Mouse (Mus musculus): ENCODE data around the gene Olfr907. TPM values are rescaled to one million over a fixed set of nuclear protein-coding genes. Genes with fewer than 3 reads are reported as not detected.

Gene Olfr907
- polyA plus RNA-seq (2015; fragmentation: Nextera tagmentation; extraction: Ambion mirVana): not detected in 2 replicates

DNA sequence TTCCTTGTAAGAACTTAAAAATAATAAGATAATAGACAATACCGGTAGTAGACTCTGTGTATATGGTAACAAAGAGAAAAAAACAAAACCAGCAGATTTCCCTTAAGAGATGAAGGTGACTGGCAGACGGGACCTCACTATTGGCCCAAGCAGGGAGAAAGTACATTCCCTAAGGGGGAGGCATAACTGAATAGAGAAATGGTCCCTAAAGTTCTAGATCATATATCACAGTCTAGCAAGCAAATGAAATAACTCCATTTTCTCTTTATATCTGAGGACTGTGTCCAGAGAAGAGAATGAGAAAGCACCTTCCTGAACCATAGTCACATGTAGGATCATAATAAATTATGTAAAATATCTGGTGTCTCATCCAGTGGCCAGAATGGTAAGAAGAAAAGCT is at the start of gene Olfr907:
Gene Olfr907 (plus strand): TSS at position 301 of the 400 bp plus-strand sequence.
- WGBS: 88% methylated on average over 2 of the region's 2 CpGs

DNA sequence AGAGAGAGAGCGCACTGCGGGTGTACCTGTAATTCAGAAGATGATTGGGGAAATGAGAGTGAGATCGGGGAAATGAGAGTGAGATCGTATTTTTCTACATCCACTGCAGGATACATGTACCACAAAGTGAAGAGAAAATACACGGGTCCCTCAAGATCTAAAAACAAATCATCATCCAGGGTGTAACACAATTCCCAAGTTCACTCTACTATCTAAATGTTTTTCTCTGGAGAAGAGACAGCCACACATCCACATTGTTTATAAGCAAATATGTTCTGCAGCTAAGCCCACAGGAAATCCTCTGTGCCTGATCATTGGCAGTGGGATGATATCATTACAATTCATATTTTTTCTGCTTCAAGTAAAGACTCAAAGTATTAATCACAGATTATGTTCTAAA is 48.2 kb upstream of the Olfr907 start, which contains the start of gene Olfr902:
Gene Olfr902 (plus strand): TSS at position 301 of the 400 bp plus-strand sequence.
- no peaks in the 10 kb centered on the region for H3K4me1 ChIP-seq
- WGBS: 91% methylated on average over 5 of the region's 5 CpGs
- H3K4me3 ChIP-seq (replicated peaks): no peak within 1 kb of the TSS
- no peak within 1 kb of the TSS for H3K4me2 ChIP-seq
- H3K9ac ChIP-seq (replicated peaks): no peak within 1 kb of the TSS
- H3K27me3 ChIP-seq (replicated peaks): no peaks in the 10 kb centered on the region
- H3K9me3 ChIP-seq (replicated peaks): no peaks in the 10 kb centered on the region
- H3K27ac ChIP-seq (replicated peaks): no peak within 1 kb of the TSS
- ATAC-seq (ENCODE audit: low FRiP score): no peak
- H3K36me3 ChIP-seq: no peaks in the 10 kb centered on the region

More for the DNA sequence above, at the start of gene Olfr907:
- no peak within 1 kb of the TSS for H3K27ac ChIP-seq (replicated peaks)
- no peak within 1 kb of the TSS for H3K4me3 ChIP-seq (replicated peaks)
- H3K9ac ChIP-seq (replicated peaks): no peak within 1 kb of the TSS
- H3K4me1 ChIP-seq: no peaks in the 10 kb centered on the region
- no peak for ATAC-seq (ENCODE audit: low FRiP score)
- no peak within 1 kb of the TSS for H3K4me2 ChIP-seq
- no peaks in the 10 kb centered on the region for H3K9me3 ChIP-seq (replicated peaks)
- H3K36me3 ChIP-seq: no peaks in the 10 kb centered on the region
- H3K27me3 ChIP-seq (replicated peaks): no peaks in the 10 kb centered on the region

DNA sequence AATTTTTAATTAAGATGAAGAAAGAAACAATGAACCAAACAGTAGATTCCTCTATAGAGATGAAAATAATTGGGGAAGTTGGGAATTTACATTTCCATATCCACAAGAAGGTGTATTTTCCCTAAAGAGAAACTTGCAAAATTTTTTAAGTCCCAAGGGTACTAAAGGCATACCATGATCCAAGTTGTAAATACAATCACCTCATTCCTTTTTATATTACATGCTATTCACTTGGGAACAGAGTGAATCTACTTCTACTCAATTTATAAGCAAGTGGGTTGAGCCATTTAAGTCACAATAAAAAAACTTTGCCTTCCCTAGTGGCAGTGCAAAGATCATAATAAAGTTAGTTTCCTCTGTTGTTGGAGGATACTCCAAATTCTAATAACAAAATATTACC is 32.8 kb upstream of the Olfr907 start, which contains the start of gene Olfr904:
Gene Olfr904 (plus strand): TSS at position 301 of the 400 bp plus-strand sequence.
- Histone ChIP-seq H3K4me2 (no peak within 1 kb of the TSS), H3K4me3 (replicated peaks) (no peak within 1 kb of the TSS), H3K27ac (replicated peaks) (no peak within 1 kb of the TSS), H3K9ac (replicated peaks) (no peak within 1 kb of the TSS), H3K36me3 (no peaks in the 10 kb centered on the region), H3K27me3 (replicated peaks) (no peaks in the 10 kb centered on the region), H3K4me1 (no peaks in the 10 kb centered on the region), H3K9me3 (replicated peaks) (no peaks in the 10 kb centered on the region)
- ATAC-seq (ENCODE audit: low FRiP score): no peak

DNA sequence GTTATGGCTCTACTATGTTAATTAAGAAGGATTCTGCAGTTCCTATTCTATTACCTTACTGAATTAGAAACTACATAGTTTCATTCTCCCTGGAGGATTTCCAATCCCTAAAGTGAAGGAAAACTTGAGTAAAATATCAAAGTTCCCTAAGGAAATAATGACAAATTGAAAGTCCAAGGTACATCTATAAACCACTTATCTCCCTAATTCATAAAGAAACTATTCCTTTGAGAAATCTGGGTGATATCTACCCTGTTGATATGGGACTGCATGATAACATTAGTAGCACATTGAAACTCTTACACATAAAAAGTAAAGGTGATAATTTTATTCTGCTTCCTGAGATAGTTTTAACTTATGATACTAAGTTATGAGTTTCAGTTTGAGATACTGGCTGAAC is 24.8 kb upstream of the Olfr907 start, which contains the start of gene Olfr905:
Gene Olfr905 (plus strand): TSS at position 301 of the 400 bp plus-strand sequence.
- ATAC-seq (ENCODE audit: low FRiP score): no peak

DNA sequence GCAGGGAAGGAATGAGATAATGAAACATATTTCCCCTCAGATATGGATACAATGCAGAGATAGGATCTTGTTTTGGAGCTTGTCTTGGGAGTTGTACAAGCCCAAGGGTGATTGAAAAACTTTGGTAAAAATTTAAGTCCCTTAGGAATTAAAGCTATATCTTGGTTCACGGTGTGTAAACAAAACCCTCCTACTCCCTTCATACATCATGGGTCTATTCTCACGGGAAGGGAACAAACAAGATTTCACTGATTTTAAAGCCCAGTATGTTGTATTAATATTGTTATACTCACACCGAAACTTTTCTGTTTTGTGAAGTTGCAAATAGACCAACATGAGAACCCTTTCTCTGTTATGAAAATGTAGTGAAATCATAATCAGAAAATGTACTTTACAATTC is 8.8 kb upstream of the Olfr907 start, which contains the start of gene Olfr906:
Gene Olfr906 (plus strand): TSS at position 301 of the 400 bp plus-strand sequence.
- no peak within 1 kb of the TSS for H3K9ac ChIP-seq (replicated peaks)
- H3K9me3 ChIP-seq (replicated peaks): no peaks in the 10 kb centered on the region
- H3K4me2 ChIP-seq: no peak within 1 kb of the TSS
- no peak within 1 kb of the TSS for H3K27ac ChIP-seq (replicated peaks)
- no peak for ATAC-seq (ENCODE audit: low FRiP score)
- no peak within 1 kb of the TSS for H3K4me3 ChIP-seq (replicated peaks)
- WGBS: 87% methylated on average over 3 of the region's 3 CpGs
- no peaks in the 10 kb centered on the region for H3K27me3 ChIP-seq (replicated peaks)
- H3K36me3 ChIP-seq: no peaks in the 10 kb centered on the region
- H3K4me1 ChIP-seq: no peaks in the 10 kb centered on the region

More for the DNA sequence above, 24.8 kb upstream of the Olfr907 start, which contains the start of gene Olfr905:
- no peak within 1 kb of the TSS for H3K9ac ChIP-seq (replicated peaks)
- H3K4me2 ChIP-seq: no peak within 1 kb of the TSS
- H3K4me1 ChIP-seq: no peaks in the 10 kb centered on the region
- no peak within 1 kb of the TSS for H3K4me3 ChIP-seq (replicated peaks)
- H3K27me3 ChIP-seq (replicated peaks): no peaks in the 10 kb centered on the region
- H3K36me3 ChIP-seq: no peaks in the 10 kb centered on the region
- H3K9me3 ChIP-seq (replicated peaks): no peaks in the 10 kb centered on the region
- no peak within 1 kb of the TSS for H3K27ac ChIP-seq (replicated peaks)

DNA sequence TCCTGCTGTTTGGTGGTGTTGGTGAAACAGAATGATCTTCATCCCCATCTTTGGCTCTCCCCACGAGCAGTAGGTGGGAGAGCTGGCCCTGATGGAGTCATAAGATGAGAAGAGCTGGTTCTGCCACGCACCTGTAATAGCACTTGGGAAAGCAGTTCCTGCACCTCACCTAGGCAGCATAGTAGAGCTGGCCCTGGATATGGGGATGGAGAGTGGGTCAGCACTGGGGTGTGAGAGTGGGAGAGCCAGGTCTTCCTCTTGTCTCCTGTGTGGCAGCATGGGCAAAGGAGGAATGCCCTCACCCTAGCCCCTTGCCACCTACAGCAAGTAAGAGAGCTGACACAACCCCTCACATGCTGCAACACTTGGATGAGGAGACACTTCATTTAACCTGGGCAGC is 16.8 kb downstream of the Olfr907 start:
- no peak for ATAC-seq (ENCODE audit: low FRiP score)
- Histone ChIP-seq H3K36me3 (no peaks in the 10 kb centered on the region), H3K4me1 (no peaks in the 10 kb centered on the region), H3K4me2 (no peak overlapping the region), H3K4me3 (replicated peaks) (no peak overlapping the region), H3K9ac (replicated peaks) (no peak overlapping the region), H3K27me3 (replicated peaks) (no peaks in the 10 kb centered on the region), H3K9me3 (replicated peaks) (no peaks in the 10 kb centered on the region), H3K27ac (replicated peaks) (no peak overlapping the region)
- WGBS: 74% methylated on average over 2 of the region's 2 CpGs

DNA sequence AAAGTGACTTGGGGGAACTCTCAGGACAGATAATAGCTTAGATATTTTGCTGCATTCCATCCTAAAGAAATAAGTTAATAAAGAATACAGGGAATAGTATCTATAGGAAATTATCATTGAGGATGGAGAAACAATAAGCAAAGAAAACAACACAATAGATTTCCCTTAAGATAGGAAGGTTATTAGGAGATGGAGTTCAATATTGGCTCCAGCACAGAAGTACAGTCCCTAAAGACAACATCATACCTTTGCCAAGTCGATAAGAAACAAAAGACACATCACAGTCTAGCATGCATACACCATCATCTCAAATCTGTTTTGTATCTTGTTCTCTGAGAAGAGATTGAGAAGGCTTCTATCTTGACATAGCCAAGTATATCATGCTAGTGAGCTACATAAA is 25.7 kb downstream of the Olfr907 start, which contains the start of gene Olfr911-ps1:
Gene Olfr911-ps1 (plus strand): TSS at position 301 of the 400 bp plus-strand sequence.
- H3K4me2 ChIP-seq: no peak within 1 kb of the TSS
- H3K4me1 ChIP-seq: no peaks in the 10 kb centered on the region
- no peak within 1 kb of the TSS for H3K27ac ChIP-seq (replicated peaks)
- no peaks in the 10 kb centered on the region for H3K27me3 ChIP-seq (replicated peaks)
- no peak within 1 kb of the TSS for H3K4me3 ChIP-seq (replicated peaks)
- ATAC-seq (ENCODE audit: low FRiP score): no peak
- 79% methylated on average over 1 of the region's 1 CpGs for WGBS
- no peak within 1 kb of the TSS for H3K9ac ChIP-seq (replicated peaks)
- H3K9me3 ChIP-seq (replicated peaks): no peaks in the 10 kb centered on the region
- H3K36me3 ChIP-seq: no peaks in the 10 kb centered on the region

DNA sequence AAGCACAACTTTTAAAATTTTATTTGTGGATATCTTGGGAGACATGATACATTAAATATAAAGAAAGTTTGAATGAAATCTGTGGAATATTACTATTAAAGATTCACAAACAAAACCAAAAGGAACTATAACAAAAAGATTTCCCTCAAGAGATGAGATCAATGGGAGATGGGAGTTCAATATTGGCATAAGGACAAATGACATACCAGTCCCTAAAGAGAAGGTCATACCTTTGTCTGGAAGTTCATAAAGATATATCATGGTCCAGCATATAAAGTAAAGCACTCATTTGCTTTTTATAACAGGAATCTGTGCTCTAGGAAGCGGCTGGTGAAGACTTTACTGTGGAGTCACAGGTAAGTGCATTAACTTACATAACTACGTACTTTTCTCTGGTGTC is 41.9 kb downstream of the Olfr907 start, which contains the start of gene Olfr910:
Gene Olfr910 (plus strand): TSS at position 301 of the 400 bp plus-strand sequence.
- no peak within 1 kb of the TSS for H3K9ac ChIP-seq (replicated peaks)
- no peak within 1 kb of the TSS for H3K4me3 ChIP-seq (replicated peaks)
- H3K4me1 ChIP-seq: no peaks in the 10 kb centered on the region
- no peak for ATAC-seq (ENCODE audit: low FRiP score)
- WGBS: 92% methylated on average over 2 of the region's 2 CpGs
- H3K9me3 ChIP-seq (replicated peaks): no peaks in the 10 kb centered on the region
- no peak within 1 kb of the TSS for H3K27ac ChIP-seq (replicated peaks)
- no peaks in the 10 kb centered on the region for H3K36me3 ChIP-seq
- H3K27me3 ChIP-seq (replicated peaks): no peaks in the 10 kb centered on the region
- H3K4me2 ChIP-seq: no peak within 1 kb of the TSS

Other genes starting within 250 kb of the Olfr907 start
- gene Olfr143, start 243.0 kb upstream of the Olfr907 start, polyA plus RNA-seq (2015; fragmentation: Nextera tagmentation; extraction: Ambion mirVana): not detected in 2 replicates
- not detected in 2 replicates for gene Olfr895, start 227.9 kb upstream of the Olfr907 start, polyA plus RNA-seq (2015; fragmentation: Nextera tagmentation; extraction: Ambion mirVana)
- not detected in 2 replicates for gene Olfr896-ps1, start 204.7 kb upstream of the Olfr907 start, polyA plus RNA-seq (2015; fragmentation: Nextera tagmentation; extraction: Ambion mirVana)
- gene Olfr25, start 166.7 kb upstream of the Olfr907 start, polyA plus RNA-seq (2015; fragmentation: Nextera tagmentation; extraction: Ambion mirVana): not detected in 2 replicates
- not detected in 2 replicates for gene Olfr898, start 147.4 kb upstream of the Olfr907 start, polyA plus RNA-seq (2015; fragmentation: Nextera tagmentation; extraction: Ambion mirVana)
- not detected in 2 replicates for gene Olfr250, start 128.9 kb upstream of the Olfr907 start, polyA plus RNA-seq (2015; fragmentation: Nextera tagmentation; extraction: Ambion mirVana)
- gene Olfr251, start 118.7 kb upstream of the Olfr907 start, polyA plus RNA-seq (2015; fragmentation: Nextera tagmentation; extraction: Ambion mirVana): not detected in 2 replicates
- not detected in 2 replicates for gene Olfr147, start 94.1 kb upstream of the Olfr907 start, polyA plus RNA-seq (2015; fragmentation: Nextera tagmentation; extraction: Ambion mirVana)
- not detected in 2 replicates for gene Olfr901, start 66.3 kb upstream of the Olfr907 start, polyA plus RNA-seq (2015; fragmentation: Nextera tagmentation; extraction: Ambion mirVana)
- gene Olfr902, start 48.1 kb upstream of the Olfr907 start, polyA plus RNA-seq (2015; fragmentation: Nextera tagmentation; extraction: Ambion mirVana): not detected in 2 replicates
- not detected in 2 replicates for gene Olfr904, start 32.7 kb upstream of the Olfr907 start, polyA plus RNA-seq (2015; fragmentation: Nextera tagmentation; extraction: Ambion mirVana)
- not detected in 2 replicates for gene Olfr905, start 24.7 kb upstream of the Olfr907 start, polyA plus RNA-seq (2015; fragmentation: Nextera tagmentation; extraction: Ambion mirVana)
- gene Olfr906, start 8.7 kb upstream of the Olfr907 start, polyA plus RNA-seq (2015; fragmentation: Nextera tagmentation; extraction: Ambion mirVana): not detected in 2 replicates
- not detected in 2 replicates for gene Olfr911-ps1, start 25.8 kb downstream of the Olfr907 start, polyA plus RNA-seq (2015; fragmentation: Nextera tagmentation; extraction: Ambion mirVana)
- gene Olfr910, start 42.0 kb downstream of the Olfr907 start, polyA plus RNA-seq (2015; fragmentation: Nextera tagmentation; extraction: Ambion mirVana): not detected in 2 replicates
- gene Olfr912, start 84.4 kb downstream of the Olfr907 start, polyA plus RNA-seq (2015; fragmentation: Nextera tagmentation; extraction: Ambion mirVana): not detected in 2 replicates
- not detected in 2 replicates for gene Olfr913, start 97.0 kb downstream of the Olfr907 start, polyA plus RNA-seq (2015; fragmentation: Nextera tagmentation; extraction: Ambion mirVana)
- gene Olfr914, start 109.3 kb downstream of the Olfr907 start, polyA plus RNA-seq (2015; fragmentation: Nextera tagmentation; extraction: Ambion mirVana): not detected in 2 replicates
- not detected in 2 replicates for gene Olfr916, start 164.1 kb downstream of the Olfr907 start, polyA plus RNA-seq (2015; fragmentation: Nextera tagmentation; extraction: Ambion mirVana)
- not detected in 2 replicates for gene Olfr917, start 170.0 kb downstream of the Olfr907 start, polyA plus RNA-seq (2015; fragmentation: Nextera tagmentation; extraction: Ambion mirVana)
- gene Olfr918, start 178.8 kb downstream of the Olfr907 start, polyA plus RNA-seq (2015; fragmentation: Nextera tagmentation; extraction: Ambion mirVana): not detected in 2 replicates
- not detected in 2 replicates for gene Olfr919, start 207.9 kb downstream of the Olfr907 start, polyA plus RNA-seq (2015; fragmentation: Nextera tagmentation; extraction: Ambion mirVana)
- gene Vwa5a, start 222.5 kb downstream of the Olfr907 start, polyA plus RNA-seq (2015; fragmentation: Nextera tagmentation; extraction: Ambion mirVana): 8.0 and 17.9 TPM in 2 replicates

Data from neural tube, embryonic 15.5 days (tissue).